Mouse (Mus musculus): ENCODE measurements around the gene Cfap43.
A peak's percentile ranks its signal among the peaks of the same experiment; 100 is the strongest.

The Cfap43 gene

DNA sequence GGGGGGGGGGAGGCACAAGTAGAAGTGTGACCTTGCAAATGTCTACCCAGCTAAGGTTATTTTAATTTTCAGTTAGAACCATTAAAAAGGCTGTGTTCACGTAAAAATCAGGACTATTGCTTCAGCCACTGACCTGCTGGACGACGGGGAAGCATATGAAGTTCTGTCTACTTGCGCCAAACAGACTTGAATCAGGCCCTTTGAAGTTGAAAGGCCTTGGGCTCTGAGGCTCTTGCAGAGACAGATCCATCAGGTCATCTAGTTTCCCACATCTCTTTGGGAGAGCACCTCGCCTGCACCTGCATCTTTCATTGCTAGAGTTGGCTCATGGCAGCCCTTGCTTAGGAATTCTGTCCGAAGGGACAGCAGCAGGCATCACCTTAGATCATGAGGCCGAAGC, 5.7 kb downstream of the Cfap43 start:
- DNase-seq: no peak

DNA sequence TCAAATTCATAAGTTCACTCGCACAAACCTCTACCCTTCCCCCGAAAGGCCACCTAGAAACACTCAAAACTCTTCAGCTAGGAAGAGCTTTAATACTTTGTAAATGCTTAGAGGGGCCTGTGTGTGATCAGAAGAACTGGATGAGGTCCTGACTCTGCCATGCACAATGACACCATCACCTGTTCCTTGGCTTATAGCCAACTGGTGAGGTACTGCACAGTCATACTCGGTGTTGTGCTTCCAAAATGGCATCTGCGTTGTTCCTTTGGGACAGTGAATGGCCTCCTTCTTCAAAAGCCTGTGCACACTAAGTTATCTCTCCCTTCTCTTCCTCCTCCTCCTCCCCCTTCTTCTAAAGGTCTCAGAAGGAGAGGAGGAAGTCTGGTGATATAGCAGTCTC, 8.3 kb downstream of the Cfap43 start:
- no peak for DNase-seq

DNA sequence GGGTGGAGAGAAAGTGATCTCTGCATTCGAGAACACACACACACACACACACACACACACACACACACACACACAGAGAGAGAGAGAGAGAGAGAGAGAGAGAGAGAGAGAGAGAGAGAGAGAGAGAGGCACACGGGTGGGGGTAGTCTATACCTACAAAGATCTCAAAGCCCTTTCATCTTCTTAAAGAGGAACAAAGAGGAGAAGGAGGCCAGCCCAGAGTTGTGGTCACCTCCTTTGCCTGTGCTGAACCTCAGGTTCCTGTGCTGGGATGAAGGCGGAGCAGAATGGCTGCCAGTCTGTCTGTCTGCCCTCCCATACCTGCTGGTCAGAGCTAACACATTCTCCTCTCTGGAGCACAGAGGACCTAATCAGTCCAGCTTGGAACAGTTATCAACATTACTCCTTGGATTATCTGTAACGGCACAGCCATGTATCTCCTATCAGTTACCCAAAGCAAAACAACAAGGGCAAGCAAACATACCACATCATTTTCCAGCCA, 8.9 kb downstream of the Cfap43 start:
- DNase-seq: no peak

DNA sequence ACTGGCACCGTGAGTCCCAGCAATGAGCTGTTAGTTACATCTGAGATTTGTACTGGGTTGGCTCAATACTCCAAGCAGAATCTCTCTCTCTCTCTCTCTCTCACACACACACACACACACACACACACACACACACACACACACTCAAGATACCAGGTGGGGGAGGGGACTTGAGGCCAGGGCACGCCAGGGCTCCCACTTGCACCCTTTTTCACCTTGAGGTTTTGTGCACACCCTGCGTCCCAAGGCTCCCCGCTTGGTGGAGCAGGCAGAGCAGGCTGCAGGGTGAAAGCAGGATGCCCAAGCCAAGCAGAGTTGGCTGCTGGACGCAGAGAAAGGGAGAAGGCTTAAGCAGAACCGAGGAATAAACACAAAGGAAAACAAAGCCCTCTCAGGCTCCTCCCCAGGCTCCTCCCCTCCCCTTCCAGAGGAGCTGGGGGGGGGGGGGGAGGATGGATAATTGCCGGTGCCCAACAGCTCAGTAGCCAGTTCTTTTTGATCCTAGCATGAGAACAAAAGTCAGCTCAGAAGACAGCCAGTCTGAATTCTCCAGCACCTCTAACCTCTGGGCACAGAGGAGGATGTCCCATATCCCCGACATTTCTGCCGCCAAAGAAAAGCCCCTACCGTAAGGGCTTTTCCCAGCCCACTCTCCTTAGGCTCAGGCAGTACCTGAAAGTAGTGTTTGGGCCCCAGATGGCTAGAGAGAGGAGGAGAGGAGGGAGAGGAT, 9.5 kb downstream of the Cfap43 start:
- peak; percentile 52 for DNase-seq

DNA sequence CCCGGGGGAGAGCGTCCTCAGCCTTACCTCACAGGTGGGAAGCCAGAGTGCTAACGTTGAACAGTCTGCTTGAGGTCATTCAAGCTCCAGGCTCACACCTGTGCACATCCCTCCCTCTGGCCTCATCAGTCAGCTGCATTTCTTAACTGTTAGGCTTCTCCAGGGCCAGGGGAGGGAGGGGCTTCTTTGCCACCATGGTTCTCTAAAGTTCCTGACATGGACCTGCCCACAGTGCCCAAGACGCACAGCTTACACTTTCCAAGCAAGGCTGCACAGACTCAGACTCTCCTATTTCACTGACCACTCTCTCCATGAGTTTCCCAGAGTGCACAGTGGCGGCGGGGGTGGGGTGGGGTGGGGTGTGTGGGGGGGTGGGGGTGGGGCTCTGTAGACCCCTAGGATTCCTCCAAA, 10.1 kb downstream of the Cfap43 start:
- no peak for DNase-seq

DNA sequence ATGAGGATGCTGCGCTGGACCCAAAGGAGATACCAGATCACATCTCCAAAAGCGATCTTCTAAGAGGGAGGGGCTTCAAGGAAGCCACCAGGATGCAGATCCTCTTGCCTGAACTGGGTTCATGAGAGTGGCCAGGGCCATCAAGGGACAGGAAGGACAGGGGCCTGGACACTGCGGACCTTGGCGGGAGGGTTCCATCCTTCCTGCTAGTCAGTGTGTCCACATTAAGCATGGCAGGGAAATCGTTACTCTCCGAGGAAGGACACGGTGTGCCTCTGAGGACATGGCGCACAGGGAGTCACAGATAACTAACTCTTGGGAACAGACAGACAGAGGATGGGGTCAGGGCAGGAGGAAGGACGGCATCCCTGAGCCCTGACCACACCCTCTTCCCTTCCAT, 11.5 kb downstream of the Cfap43 start:
- DNase-seq: peak; percentile 69

DNA sequence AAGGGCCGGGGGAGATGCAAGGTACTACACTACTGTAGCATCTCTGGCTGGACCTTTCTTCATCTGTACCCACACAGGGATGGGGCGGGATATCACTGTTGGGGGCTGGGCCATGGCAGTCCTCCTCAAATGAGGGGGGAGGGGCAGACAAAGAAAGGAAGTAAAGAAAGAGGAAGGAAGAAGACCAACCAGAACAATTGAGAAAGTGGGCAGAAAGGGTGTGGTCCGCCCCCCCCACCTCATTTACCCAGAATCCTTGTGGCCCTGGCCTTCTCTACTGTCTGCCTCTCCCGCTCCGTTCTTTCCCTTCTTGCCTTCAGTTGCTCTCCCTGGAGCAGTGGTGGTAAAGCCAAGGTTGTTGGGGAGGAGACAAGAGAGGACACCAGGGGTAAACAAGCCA, 13.5 kb downstream of the Cfap43 start:
- no peak for DNase-seq

DNA sequence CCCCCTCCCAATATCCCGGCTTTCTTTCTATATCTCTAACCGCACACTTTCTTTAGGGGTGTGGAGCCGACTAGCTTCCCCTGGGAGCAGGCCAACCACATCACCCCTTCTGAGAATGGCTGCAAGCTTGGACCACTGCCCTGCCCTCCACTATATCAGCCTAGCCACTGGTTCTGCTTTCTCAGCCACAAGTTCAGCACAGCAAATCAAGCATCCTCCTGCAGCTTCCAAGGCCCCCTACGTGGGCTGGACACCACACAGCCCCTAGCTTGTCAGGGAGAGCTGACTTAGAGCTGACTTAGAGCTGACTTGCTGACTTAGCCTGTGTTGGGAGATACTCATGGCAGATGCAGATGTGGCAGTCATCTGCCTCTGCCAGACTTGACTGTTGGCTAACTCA, 14.0 kb downstream of the Cfap43 start:
- DNase-seq: no peak

DNA sequence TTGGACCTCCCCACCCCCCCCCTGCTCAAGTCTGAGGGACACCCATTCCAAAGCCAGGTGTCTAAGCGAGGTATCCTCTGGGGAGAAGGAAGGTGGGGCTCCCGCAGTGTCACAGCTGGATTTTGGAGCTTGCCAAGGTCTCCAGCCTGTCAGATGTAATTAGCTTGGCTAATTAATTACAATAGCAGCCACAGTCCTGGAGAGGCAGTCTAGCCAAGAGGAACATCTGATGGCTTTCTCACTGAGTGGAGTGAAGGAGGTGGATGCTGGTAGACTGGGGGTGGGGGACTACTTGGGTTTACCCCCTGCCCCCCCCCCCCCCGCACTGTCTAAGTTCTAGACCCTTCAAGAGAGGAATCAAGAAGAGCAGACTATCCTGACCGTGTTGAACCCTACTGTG, 15.4 kb downstream of the Cfap43 start:
- DNase-seq: no peak

DNA sequence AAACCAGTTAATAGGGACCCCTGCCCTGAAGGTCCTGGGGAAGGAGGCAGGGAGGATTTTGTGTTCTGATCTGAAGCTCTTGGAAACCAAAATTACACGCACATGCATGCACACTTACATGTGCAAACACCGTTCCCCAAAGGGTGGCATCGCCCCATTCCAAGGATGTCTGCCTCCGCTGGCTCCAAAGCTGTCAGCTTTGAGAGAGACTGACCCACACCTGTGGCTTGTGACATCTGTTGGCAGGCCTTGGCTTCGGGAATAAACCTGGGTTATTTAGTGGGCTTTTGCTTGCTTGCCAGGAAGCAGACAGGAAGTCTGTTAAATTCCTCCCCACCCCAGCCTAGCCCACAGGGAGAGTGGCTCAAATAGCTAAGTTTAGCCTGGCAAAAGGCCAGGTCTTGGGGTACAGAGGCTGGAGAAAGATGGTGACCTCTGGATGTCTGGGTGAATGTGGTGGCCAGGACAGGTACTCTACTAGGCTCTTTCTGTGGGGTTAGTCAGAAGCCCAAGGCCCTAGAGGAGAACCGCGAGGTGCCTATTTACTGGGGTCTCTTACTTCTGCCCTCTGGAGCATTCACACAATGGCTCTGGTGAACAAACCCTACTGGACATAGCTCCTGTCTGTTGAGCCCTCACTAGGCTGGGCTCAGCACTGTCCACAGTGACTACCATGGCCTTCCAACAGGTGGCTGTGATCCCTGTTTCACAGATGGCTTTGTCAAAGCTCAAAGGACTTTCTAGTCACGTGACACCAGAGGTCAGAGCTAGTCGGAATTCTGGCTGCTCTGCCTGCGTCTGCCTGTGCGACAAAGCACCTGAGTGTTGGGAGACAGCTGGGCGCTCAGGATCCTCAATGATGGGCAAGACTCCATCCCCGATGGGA, 16.5 kb downstream of the Cfap43 start:
- DNase-seq: peak; percentile 84

DNA sequence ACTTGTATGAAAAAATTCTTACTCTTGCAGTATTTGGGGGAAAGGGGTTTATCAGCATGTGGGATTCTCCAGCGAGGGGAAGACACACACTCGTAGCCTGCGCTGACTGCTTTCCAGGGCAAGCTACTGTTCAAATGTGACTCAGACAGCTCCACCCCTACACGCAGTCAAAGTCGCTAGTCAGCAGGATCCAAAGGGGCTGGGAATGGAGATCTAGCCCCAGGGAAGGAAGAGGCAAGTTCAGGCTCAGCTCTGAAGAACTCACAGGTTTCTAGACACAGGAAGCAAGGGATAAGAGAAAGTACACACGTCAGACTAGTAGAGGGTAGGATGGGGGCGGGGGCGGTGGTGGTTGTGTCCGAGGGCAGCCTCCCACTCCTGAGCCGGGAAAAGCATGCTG, 18.5 kb downstream of the Cfap43 start:
- DNase-seq: no peak

DNA sequence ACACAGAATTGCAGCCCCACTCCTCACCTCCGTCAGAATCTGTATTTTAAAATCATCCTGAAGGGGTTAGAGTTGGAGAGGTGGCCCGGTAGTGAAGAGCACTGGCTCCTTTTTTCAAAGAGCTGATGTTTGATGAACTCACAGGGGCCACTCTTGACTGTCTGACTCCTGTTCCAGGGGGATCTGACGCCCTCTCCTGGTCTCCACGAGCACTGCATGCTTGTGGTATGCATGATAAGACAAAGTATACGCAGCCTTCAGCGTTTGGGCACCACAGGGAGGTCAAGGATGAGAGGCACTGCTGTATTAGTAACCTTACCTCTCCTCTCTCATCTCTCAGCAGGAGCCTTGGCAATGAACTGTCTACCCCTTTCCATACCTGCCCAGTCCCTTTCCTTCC, 19.1 kb downstream of the Cfap43 start:
- no peak for DNase-seq

DNA sequence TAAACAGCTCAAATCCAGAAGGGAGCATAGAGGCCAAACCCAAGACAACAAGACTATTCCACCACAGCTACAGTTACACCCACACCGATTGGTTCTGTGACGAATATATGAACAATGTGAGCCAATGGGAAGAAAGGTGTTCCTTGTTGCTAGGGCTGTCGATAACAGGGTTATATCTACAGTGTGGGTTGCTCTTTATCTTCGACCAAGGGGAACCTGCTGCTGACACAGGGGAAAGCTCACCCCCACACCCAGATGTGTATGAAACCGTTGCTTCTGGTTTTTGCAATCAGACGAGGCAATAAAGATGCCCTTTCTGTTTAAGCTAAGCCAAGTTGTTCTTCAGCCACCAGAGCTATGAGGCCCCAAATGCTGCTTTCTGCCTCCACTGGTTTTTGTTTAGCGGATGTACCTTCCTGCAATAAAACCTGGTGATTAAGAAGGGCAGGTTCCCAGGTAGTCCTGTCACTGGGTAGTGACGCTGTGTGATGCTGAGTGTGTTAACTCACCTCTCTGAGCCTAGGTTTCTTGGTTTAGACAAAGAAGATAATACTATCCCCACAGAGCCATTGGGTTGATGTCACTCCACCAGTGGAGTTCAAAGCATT, 20.5 kb downstream of the Cfap43 start:
- DNase-seq: no peak

DNA sequence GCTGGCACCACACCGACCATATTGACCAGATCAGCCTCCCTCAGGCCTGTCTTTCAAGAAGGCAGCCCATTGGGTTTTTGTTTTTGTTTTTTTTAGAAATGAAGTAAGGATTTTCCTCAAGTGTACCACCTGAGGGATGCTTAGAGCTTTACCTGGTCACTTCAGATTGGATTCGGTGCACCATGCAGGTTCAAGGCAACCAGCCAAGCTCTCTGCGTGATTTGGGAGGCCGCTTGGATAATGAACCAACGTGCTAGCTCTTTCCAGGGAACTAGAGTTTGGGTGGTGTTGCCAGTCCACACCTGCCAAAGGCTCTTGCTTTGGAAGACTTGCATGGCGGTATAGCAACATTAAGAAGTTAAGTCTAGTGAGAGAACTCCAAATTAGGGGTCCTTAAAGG, 26.0 kb downstream of the Cfap43 start:
- no peak for DNase-seq

DNA sequence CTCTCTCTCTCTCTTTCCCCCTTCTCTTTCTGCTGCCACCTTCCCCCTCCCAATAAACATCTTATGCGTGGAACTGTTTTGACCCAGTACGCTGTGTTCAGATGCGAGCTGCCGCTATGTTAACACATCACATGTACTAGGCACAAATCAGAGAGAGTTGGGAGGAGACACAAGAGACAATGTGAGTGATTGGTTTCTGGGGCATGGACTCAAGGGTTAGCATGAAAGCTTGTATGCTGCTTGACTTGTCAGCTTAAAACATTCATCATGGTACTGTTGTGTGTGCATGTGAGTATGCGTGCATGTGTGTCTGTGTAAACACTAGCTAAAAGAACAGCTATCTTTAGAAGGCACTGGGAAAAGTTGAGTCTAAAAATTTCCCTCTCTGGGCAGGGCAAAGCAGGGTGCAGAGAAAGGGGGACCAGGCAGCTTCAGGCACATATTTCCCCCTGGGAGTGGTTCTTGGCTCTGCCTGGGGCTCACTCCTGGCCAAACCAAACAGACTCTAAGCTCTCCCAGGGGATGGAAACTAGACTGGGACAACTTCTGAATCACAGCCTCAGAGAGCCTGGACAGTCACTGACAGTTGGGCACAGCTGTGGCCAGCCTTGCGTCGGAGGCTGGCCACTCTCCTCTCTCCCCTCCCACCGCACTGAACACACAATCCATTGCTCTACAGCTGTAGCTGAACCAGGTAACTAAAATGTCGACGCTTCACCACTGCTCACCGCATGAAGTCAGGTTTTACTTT, 27.4 kb downstream of the Cfap43 start:
- DNase-seq: peak; percentile 79

DNA sequence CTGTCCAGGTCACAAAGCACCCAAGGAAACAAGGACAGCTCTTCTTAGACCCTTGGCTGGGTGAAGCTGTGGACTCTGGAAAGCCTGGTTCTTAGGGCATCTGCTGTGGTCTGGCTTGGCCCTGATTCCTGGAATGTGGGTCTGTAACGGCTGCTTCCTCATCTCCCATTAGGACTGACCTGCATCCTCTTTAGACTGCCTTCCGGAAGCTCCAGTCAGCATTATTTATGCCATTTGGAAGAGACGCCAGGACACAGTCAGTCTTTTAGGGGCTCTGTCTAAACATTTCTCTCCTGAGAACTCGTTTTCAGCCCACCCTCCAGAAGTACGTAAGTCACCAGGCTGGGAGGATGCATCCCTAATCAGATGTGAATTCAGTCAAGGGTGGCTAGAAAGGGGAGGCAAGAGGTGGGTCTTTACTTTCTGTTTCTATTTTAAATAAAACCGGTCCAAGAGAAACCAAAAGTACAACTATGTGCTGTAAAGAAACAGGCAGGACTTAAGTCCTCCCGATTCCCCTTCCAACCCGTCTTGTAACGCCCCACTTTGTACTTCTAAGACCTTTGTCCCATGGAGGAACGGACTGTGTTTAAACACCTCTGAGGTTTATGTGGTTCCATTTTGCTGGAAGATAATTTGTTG, 28.5 kb downstream of the Cfap43 start:
- DNase-seq: peak; percentile 80

DNA sequence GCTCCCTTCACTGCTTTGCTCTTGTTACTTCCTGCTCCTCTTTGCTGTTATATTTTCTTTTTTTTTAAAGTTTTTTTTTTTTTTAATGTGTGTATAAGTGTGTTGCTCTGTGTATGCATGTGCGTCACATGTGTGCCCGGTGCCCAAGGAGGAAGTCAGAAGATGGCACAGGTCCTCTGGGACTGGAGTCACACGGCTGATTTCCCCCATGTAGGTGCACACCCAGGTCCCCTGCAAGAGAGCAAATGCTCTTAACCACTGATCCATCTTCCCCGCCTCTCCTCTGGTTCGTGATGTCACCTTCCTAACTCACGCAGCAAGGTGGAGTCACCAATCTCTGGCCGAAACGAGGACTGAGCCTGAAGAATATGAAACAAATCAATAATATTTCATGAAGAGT, 31.1 kb downstream of the Cfap43 start:
- DNase-seq: no peak

DNA sequence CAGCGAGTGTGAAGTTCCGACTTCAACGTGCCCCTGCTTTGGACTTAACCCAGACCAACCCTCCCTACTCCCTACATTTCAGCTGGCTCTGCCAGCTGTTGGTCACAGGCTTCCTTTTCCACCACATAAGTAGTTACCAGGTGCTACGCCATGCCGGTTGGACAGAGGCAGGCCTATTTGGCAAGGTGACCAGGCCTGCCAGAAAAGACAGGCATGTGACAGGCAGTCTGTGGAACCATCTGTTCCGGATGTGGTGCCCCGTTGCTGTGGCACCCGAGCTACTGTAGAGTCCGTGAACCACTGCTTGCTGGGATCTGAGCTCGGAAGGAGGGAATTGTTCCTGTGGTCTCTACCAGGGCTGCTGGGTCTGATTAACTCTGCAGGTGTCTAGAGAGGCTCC, 31.7 kb downstream of the Cfap43 start:
- no peak for DNase-seq

DNA sequence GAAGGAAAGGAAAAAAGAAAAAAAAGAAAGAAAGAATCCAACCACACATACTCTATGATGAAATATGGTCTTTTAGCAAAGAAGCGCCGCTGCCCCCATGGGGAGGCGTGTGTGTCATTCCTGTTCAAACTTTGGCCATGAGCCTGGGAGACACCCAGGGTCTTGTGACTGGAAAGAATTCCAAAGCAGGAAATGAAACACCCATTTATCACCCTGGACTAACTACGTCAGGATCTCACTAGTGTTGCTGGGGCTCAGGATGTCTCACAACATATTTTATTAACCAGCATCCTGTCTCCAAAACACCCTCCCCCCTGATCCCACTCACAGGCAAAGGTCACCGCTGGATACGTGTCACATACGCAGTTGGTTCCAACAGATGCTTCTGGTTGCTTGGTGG, 32.5 kb downstream of the Cfap43 start:
- DNase-seq: peak; percentile 88

DNA sequence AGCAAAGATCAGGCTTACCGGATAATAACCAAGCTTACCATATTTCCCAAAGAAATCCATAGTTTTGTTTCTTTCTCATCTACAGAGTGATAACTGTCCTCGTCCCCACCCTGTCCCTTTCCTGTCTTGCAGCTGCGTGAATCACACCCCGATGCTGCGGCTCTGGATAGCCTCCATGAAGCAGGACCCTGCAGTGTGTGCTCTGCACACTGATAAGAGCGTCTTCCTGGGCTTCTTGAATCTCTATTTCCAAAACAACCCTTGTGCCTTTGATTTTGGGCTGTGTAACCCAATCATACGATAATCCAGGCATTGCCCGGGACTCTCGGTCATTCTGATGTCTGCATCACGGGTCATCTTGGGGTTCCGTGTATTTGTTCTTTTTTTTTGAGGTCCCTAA, 33.2 kb downstream of the Cfap43 start:
- no peak for DNase-seq

DNA sequence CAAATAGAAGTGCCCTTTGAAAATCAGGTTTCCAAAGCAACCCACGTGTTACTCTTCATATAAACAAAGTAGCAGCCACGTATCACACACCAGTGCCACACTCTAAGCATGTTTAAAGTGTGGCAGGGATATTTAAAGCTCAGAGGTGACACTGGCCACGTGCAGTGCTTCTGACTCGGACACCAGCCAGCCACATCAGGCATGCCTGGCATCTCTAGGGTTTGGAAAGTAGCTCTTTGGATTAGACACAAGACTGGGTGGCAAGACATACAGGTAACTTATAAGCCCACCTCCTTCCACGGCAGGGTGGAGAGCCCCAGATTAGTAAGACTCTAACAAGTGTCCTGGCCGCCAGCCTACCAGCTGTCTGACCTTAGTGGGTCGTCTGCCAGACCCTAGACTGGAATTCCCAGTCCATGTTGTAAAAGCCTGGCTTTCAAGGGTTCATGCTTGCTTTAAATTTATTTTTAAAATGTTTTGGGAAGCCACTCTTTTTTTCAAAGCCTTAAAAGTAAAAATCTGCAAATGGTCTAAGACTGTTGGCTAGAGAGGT, 33.8 kb downstream of the Cfap43 start:
- DNase-seq: no peak

All from kidney, postnatal 14 days (tissue).